Mouse (Mus musculus): ENCODE measurements around the gene Carhsp1. TPM values are rescaled to one million over a fixed set of nuclear protein-coding genes. Genes with fewer than 3 reads are reported as not detected.

Carhsp1 gene
- total RNA-seq, 1 experiment from 2014 or later = 85.9 TPM

DNA sequence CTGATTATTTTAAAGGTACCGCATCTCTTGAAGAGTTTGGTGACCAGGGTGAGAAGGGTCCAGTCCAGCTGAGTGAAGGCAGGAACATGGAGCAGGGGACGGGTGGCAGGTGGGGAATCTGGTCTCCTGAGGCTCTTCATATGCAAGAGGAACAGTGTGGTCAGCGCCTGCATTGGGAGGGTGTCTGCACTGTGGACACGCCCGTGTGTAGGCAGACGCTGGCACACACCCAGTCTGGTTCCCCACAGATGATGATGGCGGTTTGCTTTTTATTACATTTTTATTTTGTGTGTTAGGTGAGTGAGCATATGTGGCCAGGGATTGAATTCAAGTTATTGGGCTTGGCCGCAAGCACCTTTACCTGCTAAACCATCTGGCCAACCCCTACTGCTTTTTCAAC lies 3.6 kb upstream of the Carhsp1 start:
- DNase-seq = no peak

DNA sequence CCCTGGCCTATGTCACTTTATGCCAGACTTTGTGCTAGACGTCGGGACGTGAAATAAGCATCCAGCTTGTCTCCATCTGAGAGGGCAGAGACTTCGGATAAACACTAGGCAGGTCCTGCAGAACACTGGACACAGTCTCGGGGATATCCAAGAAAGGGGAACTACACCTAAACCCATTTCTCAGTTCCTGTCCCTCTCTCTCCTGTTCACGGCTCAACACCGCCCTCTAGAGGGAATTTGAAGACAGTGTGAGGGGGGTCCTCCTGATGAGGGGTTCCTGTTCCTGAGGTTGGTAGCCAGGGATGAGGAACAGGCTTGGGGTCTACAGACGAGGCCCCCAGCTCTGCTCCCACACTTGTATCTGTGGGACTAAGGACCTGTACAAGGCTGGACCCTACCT lies 2.2 kb upstream of the Carhsp1 start:
- peak; percentile 71 for DNase-seq

DNA sequence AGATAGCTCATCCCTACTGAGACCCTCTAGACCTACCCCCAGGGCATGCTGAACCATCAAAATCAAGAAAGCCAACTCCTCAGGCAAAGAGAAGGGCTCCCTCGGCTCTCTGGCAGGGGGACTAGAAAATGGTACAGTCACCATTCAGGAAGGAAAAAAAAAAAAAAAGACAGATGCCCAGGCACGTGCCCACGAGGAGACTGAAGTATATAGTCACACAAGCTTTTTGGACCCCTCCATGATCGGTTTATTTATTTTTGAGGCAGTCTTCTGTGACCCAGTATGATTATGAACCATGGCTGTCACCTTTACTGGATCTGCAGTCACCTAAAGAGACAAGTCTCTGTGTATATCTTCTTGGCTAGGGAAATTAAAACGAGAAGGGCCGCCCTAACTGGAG lies 1.4 kb upstream of the Carhsp1 start:
- DNase-seq = no peak

DNA sequence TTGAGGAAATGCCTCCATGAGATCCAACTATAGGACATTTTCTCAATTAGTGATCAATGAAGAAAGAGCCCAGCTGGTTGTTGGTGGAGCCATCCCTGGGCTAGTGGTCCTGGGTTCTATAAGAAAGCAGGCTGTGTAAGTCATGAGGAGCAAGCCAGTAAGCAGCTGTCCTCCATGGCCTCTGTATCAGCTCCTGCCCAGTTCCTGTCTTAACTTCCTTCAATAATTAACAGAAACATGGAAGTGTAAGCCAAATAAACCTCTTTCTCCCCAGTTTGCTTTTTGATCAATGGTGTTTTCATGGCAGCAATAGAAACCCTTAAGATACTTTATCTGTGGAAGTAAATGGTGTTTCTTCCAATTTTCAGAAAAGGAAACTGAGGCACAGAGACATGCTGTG lies 856 bp upstream of the Carhsp1 start:
- DNase-seq = no peak

DNA sequence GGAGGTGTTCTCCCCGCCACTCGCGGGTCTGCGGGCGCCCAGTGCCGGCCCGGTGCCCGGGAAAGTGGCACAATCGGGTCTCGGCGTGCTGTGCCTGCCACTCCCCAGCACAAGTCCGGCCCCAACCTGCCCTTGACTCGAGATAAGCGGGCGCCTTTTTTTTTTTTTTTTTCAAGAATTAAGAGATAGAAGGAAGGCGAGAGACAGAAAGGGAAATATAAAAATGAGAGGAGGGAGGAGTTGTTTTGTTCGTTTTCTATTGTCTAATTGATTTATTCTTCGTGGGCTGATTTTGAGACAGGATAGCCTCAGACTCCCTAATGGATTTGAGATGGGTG lies 364 bp upstream of the Carhsp1 start:
- no peak for DNase-seq

DNA sequence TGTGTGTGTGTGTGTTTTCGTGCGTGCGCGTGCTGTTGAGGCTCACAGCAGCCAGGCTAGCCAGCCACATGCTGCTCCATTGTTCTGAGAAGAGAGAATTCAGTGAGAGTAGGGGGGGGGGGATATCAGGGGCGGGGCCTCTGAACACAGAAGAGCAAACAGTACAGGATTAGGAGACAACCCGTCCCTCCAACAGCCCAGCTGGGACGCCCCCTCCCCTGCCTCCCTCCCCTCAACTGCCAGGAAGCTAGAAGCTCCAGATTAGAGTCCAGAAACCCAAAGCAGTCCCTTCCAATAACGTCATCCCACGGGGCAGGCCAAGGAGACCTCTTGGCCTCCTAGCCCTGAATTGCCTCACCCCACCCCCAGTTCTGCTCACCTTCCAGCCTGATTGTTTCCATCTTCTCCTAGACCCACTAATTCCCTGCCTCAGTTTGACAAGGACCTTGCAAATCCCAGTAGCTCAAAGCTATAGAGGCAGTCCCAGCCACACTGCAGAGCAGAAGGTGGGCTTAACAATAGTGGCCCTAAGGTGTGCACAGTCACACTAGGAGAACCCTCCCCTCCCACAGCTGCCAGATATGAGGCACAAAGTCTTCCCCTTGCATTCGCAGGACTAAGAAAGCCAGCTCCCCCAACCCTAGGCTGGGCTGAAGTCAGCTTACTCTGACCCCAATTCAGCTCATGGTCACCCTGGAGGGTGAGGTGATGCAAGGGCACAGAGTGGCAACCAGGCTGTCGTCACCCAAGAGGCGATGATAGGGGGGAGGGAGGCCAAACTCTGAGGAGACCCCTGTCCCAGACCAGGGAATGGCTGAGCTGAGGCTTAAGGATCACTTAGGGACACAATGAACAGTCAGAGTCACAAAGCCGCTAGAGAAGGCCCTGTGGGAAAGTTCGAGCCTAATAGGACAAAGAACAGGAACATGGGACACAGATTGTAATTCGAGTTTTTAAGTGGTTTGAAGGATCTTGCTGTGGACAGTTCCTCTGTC lies 1.6 kb downstream of the Carhsp1 start:
- peak; percentile 67 for DNase-seq

DNA sequence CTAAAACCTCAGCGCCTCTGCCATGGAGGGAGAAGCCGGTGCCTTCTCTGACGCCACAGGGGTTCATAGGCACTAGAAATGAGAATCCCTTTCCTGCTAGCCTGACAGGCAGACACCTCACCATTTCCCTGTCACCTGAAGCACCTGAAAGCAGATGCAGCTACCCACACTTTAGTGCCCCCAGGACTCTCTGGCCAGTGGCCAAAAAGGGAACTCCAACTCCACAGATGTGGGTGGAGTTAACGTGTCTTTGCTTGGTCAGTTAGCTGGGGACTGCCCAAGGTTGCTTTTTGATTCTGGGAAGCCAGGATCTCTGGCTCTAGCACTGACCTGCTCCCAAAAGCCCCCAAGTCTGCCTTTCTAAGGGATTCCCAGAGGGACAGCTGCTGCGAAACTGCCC lies 2.5 kb downstream of the Carhsp1 start:
- no peak for DNase-seq

DNA sequence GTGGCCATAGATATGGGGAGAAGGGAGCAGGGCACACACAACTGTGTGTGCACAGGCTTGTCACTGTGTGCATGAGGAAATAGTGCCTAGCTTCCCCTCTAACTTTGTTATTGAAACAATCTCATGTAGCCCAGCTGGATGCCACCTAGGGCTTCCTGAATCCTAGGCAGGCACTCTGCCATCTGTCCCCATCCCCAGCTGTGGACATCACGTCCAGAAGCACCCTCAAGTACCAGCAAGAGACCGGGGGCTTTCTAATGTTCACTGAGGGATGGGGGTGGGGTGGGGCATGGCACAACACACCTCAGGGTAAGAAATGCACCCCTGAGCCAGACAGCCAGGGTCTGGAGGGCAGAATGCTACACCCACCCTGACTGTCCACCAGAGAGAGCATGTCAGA lies 3.6 kb downstream of the Carhsp1 start:
- no peak for DNase-seq

DNA sequence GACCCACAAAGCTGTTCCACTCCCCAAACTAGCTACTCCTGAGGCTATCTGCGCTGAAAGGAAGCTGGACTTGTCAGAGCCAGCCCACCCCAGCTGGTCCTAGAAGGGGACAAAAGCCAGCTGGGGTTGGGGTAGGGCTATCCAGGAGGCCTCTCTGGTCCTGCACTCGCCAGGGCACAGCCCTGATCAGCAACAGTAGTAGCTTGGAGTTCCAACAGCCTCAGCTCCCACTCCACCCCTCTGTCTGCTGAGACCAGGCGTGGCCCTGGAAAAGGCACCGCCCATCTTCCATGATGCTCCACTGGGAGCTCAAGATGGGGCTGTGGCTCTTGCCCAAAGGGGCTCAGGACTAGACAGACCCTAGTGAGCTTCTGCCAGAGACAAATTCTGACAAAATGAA lies 4.1 kb downstream of the Carhsp1 start:
- DNase-seq = peak; percentile 46

DNA sequence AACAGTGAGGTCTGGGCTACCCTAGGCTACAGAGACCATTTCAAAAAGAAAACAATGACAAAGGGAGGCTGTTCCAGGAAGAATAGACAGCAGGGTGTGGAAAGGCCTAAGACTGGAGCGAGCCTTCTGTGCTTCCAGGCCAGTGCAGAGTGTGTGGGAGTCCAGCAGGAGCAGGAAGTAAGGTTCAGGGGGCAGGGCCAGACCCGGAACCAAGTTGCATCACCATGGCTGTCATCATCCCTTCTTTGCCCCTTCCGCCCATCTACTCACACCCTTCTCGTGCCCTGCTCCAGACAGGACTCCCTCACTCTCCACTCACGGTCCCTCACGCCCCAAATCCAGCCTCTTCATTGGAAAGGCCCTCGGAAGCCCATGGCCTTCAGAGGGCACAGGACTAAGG lies 4.7 kb downstream of the Carhsp1 start:
- DNase-seq = no peak

DNA sequence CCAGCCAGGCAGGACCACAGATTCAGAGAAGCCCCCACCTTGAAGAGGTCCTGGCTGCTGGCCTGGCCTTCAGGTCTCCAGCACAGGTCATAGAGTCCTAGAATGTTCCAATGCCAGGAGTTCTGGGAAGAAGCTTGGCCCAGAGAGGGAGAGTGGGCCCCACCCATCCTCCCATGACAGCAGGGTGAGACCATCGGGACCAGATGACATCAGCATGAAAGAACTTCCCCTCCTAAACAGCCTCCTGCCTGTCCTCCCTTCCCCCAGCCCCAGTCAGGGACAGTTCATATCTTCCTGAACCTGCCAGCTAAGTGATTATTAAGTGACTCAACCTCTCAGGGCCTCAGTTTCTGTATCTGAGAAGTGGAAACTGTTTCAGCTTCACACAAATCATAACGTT lies 5.5 kb downstream of the Carhsp1 start:
- peak; percentile 69 for DNase-seq

DNA sequence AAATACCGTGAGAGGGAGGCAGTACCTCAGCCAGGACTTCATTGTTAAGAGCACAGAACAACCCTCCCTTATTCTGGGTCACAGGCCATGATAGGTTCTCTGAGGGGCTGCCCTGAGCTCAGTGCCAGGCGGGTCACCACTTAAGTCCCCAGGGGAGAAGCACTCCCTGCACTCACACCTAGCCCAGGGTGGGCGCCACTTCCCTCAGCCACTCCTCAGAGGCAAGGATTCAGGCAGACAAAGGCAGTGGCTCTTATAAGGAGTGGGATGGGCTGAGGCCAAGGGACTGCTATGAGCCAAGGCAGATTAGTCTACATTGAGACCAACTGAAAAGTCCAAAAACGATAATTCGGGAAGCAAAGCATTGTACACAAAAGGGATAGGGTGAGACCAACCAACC lies 6.6 kb downstream of the Carhsp1 start:
- DNase-seq = no peak

DNA sequence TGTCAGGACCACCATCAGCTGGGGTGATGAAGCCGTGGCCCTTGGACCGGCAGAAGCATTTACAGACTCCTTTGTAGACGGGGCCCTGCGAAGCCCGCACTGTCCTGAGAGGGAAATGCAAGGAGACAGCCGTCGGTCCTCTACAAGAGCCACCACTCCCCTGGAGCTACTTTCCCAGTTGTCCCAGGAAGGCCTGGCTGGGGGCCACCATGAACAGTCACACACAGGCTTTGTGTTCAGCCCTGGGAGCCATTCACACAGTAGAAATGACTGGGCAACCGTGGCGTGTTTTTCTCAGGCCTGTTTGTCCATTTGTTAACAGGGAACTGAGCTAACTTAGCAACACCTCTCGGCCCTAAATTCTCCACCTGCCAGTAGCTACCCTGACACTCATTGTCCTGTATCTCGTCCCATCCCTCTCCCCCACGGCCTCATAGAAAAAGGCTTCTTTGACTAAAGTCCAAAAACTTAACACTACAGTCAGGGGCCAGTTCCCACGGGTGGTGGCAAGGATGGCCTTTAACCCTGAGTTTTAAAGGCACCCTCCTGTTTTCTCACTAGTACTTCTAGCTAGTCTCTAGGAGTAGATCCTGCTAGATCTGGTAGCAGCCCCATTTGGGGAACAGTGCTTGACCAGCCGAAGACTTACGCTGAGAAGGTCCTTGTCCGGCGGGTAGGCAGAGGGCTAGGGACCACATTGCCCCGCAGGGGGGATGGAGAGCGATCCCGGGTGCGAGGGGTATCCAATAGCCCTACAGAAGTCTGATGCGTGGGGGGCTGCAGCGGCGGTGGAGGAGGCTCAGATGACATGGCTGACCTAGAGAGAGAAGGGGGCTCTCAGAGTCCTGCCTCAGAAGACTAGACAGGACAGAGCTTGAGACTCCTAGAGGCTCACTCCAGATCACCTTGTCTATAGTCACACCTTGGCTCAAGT lies 8.1 kb downstream of the Carhsp1 start:
- no peak for DNase-seq

DNA sequence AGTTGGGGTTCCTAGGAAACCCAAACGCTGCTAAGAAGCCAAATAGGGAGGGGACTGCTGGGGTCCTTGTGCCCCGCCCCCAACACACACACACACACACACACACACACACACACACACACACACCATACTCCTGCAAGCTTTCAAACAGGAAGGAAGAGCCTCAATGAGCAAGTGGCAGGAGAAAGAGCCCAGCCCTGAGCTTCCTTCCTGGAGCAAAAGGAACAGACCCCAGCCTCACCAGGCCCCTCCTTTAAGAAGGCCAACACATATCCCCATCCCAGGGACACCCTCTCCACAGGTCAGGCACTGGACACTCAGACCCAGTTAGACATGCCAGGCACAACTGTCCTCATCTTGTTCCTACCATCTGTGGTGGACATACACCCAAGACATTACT lies 8.9 kb downstream of the Carhsp1 start:
- DNase-seq = no peak

DNA sequence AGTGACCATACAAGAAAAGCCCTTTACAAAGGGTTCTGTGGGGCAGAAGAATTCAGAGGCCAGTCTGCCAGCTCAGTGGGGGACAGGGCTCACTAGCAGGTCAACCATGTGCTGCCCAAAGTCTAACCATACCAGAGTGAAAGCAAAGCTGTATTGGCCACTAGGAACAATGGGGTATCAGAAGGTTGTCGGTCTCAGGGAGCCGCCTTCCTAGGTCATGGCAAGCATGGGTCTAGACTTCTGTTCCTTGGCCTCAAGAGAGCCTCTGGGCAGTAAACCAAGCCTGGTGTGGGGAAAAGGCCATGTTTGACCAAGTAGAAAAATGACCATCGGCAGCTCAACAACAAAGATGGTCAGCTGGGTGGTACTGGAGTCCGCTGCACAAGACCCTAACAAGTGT lies 13.2 kb downstream of the Carhsp1 start:
- peak; percentile 79 for DNase-seq

DNA sequence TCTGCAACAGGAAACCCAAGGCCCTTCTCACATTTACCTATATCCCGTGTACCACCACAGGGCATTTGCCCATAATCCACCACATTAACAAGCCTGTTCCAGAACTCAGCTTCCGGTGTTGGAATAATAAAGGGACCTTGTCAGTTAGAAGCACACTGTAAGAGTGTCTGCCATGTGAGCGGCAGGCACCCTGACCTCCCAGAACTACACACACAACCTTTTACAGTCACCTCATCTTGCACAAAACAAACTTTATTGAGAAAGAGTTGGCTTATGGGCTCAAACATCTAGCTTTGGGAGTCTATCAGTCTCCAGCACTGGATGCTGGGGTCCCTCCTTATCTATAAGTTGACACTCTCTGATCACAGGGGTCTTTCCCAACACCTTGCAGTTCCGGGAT lies 13.6 kb downstream of the Carhsp1 start:
- DNase-seq = no peak

DNA sequence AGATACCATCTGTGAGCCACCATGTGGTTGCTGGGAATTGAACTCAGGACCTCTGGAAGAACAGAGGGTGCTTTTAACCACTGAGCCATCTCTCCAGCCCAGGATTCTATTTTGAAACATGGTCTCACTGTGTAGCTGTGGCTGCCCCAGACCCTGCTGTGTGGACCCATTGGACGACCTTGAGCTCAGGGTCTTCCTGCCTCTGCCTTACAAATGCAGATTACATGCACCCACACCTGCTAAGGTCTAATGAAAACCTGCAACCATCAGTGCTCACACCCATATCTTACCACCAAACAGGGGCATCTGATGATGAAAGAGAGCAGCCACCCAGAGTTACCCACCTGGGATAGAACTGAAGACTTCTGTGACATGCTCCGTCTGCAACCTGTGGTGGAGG lies 15.7 kb downstream of the Carhsp1 start:
- no peak for DNase-seq

DNA sequence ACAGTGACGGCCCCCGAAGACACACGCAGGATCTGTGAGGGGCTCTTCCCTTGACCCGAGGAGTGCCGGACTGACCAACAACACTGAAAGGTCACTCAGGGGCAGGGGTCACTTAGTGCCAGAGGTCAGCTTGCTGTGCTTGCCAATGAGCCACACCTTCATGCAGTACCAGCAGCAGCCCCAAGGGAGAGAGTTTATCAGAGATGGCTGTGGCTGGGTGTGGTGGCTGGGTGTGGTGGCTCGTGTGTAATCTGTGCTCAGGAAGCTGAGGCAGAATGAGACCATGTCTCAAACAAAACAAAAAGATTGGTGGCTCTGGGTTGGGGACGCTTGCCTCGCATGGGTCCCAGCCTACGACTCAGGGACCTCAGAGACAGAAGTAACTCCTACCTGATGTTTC lies 16.4 kb downstream of the Carhsp1 start:
- no peak for DNase-seq

DNA sequence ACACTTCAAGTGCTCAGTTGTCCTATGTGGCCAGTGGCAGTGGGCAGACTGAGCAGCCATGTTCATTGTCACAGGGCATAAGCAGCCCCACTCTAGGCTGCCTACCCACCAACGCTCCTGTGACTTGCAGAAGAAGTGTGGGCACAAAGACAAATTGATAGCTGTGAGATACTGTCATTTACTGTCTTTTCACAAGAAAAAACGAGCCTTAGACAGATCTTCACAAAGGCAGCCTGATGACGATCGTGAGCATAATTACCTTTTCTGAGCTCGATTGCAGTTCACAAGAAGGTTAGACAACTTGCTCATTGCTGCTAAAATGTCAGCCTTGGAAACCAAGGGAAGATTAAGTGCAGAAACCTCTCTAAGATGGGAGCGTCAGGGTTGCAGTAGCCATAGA lies 16.8 kb downstream of the Carhsp1 start:
- no peak for DNase-seq

DNA sequence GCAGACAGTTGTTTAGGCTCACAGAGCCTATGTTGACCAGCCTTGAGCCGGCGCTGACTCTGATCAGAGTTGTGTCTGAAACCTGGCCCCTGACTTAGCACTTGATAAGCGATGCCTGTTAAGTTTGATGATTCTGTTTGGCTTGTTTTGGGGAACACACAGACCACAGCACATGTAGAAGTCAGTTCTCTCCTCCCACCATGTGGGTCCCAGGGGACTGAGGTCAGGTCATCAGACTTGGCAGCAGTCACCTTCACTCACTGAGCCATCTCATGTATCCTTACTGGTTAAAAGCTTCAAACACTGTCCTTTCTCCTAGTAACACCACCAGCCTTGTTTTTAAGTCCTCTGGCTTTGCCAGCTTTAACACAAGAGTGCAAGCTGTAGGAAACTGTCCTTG lies 21.9 kb downstream of the Carhsp1 start:
- DNase-seq = peak; percentile 51

DNA sequence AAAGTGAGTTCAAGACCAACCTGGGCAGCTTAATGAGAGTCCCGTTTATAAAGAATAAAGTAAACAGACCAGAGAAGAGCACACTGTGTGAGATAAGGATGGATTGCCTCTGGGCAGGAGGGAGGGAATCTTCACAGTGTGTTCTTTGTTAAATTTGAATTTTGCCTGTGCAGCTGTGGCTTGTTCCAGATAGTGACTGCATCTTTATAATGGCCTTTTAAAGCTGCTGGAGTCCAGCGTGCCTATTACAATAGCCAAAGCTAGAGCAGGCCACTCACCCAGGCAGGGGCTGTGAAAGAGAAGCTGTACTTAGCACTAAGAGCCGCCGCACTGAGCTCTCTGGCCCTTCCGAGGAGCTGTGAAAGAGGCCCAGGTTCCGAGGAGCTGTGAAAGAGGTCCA lies 26.4 kb downstream of the Carhsp1 start:
- no peak for DNase-seq

DNA sequence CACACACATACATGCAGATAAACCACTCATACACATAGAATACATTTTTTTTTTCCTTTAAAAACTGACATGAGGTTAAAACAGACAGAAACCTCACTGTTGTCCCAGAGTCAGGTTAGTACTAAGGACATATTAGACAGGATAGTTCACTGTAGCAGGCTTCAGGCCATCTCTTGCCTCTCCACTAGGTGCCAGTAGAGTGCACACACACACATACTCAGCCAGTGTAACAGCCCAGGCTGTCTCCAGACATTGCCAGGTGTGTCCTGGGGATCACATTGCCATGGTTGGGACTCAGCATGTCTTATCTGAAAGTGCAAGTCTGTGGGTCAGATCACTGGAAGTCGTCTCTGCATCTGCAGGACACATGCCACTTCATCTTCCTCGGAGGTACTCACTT lies 28.1 kb downstream of the Carhsp1 start:
- DNase-seq = peak; percentile 60

DNA sequence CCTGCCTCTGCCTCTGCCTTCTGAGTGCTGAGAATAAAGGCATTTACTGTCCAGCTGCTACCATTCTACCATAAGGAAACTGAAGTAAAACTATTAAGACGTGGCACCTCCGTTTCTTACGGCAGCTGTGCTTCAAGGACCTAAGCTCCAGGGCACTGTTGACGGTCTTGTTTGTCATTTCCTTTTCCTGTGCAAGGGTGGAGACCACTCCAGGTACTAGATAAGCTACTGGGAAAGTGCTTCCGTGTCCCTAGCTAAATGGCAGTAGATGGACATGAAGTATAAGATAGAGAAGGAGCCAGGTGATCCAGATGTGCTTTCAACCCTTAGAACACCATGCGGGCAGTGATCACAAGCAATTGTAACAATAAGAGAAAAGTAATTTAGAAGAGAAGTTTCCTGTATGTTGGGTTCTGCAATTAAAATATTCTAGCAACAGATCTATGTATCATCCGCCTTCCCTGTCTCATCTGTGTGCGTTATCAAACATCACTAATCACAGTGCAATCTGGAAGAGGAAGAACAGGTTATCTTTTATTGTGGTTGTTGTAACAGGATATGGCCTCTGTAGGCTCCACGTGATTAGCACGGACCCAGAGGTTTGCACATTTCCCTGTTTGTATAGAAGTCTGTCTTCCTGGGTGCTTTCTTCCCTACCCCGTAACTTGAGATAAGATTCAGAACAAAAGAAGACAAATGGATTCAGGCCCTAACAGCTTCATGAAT lies 32.3 kb downstream of the Carhsp1 start:
- DNase-seq = no peak

Data from adrenal gland, postnatal 14 days (tissue).